Mouse (Mus musculus) T-cell, adult 2 months (primary cell): ENCODE measurements around the gene Trim38.
A peak's percentile ranks its signal among the peaks of the same experiment; 100 is the strongest.

ENCODE experiments used
- DNase-seq: peaks from one replicate; pipeline ENCODE4 v3.0.0; 2022; ENCODE audit warnings: low spot score

Gene Trim38

DNA sequence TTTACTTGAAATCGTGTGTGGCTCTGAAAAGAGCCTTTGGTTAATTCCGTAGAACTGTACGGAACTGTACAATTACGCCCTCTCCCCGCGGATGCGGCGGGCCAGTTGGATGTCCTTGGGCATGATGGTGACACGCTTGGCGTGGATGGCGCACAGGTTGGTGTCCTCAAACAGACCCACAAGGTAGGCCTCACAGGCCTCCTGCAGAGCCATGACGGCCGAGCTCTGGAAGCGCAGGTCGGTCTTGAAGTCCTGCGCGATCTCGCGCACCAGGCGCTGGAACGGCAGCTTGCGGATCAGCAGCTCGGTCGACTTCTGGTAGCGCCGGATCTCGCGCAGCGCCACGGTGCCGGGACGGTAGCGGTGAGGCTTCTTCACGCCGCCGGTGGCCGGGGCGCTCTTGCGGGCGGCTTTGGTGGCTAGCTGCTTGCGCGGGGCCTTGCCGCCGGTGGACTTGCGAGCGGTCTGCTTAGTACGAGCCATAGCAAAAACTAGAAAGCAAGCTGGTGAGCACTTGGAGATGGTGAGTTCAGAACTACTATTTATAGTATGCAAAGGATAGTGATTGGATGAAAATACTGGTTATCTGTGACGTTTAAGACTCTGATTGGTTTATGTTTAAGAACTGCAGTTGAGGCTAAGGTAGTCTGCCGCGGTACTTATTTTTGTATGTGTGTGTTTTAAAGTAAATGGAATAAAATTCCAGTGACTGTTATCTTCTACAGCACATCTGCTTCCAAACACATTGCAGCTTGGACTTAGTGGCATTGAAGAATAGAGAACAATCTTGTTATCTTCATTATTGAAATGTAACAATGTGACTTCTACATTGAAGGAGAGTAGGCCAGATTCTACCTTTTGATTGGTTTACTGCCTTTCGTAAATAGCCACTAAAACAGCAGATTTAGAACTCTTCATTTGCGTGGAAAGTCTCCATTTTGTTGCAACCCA is 7.6 kb upstream of the Trim38 start, which contains the start of gene Hist1h3a:
Gene Hist1h3a, minus strand, starts transcription at position 516 of the 951 bp plus-strand sequence.
- peak; percentile 57 for DNase-seq

DNA sequence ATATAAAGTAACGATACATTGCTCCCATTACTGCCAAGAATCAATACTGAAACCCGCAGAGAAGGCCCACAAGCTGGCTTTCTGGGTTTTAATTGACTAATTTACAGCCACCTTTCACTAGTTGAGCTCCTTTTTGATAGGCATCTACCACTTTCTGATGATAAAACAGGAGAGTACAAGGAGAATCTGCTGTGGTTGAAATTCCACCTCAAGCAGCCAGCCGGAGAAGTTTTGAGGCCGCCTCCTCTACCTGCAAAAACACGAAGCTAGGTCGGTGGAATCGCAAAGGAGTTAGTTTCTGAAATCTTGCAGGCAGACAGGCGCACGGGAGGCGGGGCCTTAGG is 6.5 kb upstream of the Trim38 start:
- no peak for DNase-seq

DNA sequence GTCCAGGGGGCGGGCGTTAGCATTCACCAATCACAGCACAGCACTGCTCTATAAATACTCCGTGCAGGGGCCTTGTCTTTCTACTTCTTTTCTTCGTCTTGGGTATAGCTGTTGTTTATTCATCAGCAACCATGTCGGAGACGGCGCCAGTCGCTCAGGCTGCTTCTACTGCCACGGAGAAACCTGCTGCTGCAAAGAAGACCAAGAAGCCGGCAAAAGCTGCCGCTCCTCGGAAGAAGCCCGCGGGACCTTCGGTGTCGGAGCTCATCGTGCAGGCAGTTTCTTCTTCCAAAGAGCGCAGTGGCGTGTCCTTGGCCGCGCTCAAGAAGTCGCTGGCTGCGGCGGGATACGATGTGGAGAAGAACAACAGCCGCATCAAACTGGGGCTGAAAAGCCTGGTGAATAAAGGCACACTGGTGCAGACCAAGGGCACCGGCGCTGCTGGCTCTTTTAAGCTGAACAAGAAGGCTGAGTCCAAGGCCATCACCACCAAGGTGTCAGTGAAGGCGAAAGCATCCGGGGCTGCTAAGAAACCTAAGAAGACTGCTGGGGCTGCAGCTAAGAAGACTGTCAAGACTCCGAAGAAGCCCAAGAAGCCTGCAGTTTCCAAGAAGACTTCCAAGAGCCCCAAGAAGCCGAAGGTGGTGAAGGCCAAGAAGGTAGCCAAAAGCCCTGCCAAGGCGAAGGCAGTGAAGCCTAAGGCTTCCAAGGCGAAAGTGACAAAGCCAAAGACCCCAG is 6.0 kb upstream of the Trim38 start, which contains the start of gene Hist1h1a:
Gene Hist1h1a, plus strand, starts transcription at position 81 of the 738 bp plus-strand sequence.
- peak; percentile 83 for DNase-seq

- no peak for DNase-seq
Observed at GRCm38 (mm10) chr13:23764324-23765171, 5.2 kb upstream of the Trim38 start.

- no peak for DNase-seq
Observed at GRCm38 (mm10) chr13:23765172-23765513, 4.6 kb upstream of the Trim38 start.

DNA sequence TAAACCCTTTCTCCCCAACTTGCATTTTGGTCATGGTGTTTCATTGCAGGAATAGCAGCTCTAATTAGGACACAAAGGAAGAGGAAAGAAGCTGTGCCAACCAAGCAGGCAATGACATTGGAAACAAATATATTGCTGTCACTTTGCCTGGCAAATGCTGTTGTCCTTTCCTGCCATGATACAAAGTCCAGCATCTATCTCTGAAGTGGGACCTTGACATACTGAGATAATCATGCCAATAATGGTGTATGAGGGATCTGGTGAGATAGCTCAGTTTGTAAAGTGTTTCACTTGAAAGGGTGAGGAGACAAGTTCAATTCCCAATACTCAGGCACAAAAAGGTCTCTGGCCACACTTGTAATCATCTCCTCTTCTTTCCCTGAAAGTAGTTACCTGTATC is 2.9 kb upstream of the Trim38 start:
- no peak for DNase-seq

GRCm38 (mm10) chr13:23768834-23769397 is 797 bp upstream of the Trim38 start:
- no peak for DNase-seq

DNA sequence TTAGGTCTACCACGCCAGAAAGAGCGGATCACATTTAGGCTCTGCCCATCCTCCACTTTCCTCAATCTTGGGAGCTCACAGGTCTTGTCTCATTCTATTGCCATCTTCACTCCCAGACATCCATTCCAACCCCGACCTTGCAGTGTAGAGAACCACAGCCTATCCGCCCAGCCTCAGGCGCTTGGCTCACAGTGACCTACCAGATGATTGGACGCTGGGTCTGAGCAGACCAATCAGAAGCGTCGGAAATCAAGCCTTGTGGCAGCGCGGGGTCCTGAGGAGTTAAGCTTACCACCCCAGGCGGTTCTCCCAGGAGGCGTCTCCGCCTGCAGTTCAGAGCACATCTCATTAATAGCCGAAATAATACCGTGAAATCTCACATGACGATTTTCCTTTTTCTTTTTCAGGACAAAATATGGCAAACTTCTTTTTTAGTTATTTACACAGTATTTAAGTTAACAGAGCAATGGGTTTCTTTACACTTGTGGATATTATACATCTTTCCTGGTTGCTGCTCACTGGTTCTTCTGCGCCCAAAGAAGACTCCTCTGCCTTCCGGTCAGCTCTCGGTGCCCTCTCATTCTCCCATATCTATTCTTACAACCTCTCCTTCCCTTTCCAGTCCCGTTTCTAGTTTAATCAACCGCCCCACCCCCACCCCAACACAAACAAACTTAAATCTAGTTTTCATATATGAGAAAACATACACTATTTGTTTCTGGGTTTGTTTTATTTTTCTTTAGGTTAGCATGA is 3.0 kb downstream of the Trim38 start:
- no peak for DNase-seq

GRCm38 (mm10) chr13:23778339-23778738 is 8.6 kb downstream of the Trim38 start:
- DNase-seq: no peak

DNA sequence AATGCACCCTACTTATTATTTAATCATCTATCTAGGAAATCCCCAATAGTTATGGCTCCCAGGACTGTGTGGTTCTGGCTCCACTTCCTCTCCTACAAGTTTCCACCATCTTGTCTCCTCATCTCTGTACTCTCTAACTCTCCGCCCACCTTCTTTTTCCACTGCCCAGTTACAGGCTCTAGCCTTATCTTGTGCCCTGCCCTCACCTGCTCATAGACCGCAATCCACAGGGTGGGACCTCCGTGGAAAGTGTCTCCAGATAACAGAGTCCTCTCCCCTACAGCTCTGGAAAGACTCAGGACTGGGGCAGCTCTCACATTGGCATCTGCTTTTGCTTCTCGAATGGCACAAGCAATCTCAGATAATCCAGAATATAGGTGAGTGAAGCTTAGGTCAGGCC is 9.3 kb downstream of the Trim38 start:
- no peak for DNase-seq

GRCm38 (mm10) chr13:23792520-23792919 is 22.8 kb downstream of the Trim38 start:
- peak; percentile 30 for DNase-seq

- no peak for DNase-seq
Observed at GRCm38 (mm10) chr13:23799405-23799804, 29.7 kb downstream of the Trim38 start.

- DNase-seq: no peak
Observed at GRCm38 (mm10) chr13:23804532-23804931, 34.8 kb downstream of the Trim38 start.

DNA sequence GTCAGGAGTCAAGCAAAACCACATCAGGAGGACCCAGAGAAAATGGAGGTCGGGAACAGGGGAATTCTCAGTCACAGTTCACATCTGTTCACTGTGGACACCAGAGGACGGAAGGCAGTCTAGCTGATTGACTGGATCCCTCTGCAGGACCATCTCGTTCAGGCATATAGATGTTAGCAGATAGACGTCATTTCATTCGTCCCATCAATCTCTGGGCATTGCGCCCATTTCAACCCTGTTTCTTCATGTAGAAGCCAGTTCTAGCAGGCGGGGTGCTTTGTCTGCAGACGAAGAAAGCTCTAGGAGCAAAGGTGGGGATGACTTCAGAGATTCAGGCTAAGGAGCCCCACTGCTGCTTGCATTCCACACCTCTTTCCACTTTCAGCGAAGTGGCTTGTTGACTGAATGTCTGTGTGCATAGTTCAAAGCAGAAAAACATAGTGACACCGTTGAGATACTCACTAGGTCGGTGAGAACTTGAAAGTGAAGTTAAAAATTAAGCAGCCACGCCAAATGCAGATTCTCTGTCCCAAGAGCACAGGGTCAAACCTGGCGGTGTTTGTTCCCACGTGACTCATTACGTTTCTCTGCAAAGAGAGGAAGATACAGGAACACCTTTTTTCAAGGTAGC is 36.8 kb downstream of the Trim38 start, which contains the start of gene Slc17a2:
Gene Slc17a2, plus strand, starts transcription at position 572 of the 631 bp plus-strand sequence.
- DNase-seq: no peak

GRCm38 (mm10) chr13:23816148-23816547 is 46.4 kb downstream of the Trim38 start:
- no peak for DNase-seq

GRCm38 (mm10) chr13:23820179-23820940 is 50.6 kb downstream of the Trim38 start:
- DNase-seq: no peak

DNA sequence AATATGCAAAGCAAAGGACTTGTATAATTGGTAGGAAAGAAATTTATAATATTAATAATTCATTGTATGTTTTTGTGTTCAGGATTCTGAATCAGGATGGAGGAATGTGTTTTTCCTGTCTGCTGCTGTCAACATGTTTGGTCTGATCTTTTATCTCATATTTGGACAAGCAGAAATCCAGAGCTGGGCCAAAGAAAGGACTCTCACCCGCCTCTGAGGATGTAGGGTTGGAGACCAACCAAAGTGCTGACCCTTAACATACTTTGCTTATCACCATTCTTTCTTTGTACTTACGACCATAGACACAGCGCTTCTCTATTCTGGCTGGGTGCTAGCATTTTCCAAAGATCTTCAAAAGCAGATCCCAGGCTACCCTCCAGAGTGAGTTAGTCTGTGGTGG is 52.5 kb downstream of the Trim38 start:
- no peak for DNase-seq

DNA sequence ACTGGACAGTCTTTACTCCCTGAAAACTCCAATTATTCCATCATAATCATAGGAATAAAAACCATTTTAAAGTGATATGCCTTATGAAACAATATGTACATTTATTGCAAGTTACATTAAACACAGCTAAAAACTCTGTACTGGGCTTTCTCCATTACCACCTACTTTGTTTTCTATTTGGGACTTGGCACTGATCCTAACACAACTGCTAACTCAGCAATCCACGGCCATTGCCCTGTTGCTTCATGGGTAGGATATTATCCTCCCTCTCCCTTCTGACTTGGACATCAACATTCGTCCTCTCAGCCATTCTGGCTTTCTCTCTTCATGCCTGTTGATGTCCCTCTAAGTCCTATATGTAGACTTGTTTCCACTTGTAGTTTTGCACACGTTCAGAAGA is 56.9 kb downstream of the Trim38 start:
- DNase-seq: no peak

GRCm38 (mm10) chr13:23833053-23833452 is 63.3 kb downstream of the Trim38 start:
- no peak for DNase-seq

DNA sequence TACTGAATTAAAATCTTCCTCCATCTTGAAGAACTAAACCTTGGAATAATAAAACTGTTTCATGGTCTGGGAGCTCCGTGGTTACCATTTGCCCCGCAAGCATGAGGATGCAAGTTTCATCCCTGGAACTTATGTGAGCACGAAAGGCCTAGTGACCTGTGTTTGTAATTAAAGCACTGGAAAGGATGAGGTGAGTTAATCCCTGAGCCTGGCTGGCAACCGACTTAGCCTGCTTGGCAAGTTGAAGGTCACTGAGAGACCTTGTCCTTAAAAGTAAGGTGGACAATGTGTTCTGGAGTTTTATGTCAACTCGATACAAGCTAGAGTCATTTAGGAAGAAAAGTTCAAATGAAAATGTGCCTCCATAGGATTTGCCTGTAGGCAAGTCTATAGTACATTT is 65.1 kb downstream of the Trim38 start:
- no peak for DNase-seq
